Comparison of ENCODE assay signal across 12 mouse cellular contexts in genomic region chr13:60057761-60058274, GRCm38 (mm10).
DNase-seq lines count a peak whose midpoint lies in the region; ATAC-seq and TF ChIP-seq lines count a peak whose summit lies in the region.
"Had no signal": no experiment of that assay in that cellular context is flagged by ENCODE, and none has a peak within 500 bp of the region (broad histone marks: within the 10 kb centered on the region; RNA-seq: fewer than 3 reads in every experiment).

No protein-coding gene starts in this region.

- TF ChIP-seq CTCF in lung, embryonic 14.5 days (IDR thresholded peaks at IDR 0.05; ENCODE audit: low read depth): no peak

- peak; percentile 79 for ATAC-seq in lung, embryonic 14.5 days (ENCODE audit: insufficient read depth)
- ATAC-seq in forebrain, embryonic 14.5 days: no peak
- ATAC-seq: inflammation-experienced regulatory T-cells, adult 6 months had no signal

- H3K36me3 ChIP-seq in lung, embryonic 14.5 days (ENCODE audit: insufficient read depth): no peaks in the 10 kb centered on the region
- H3K36me3 ChIP-seq in forebrain, embryonic 14.5 days (ENCODE audit: control insufficient read depth, insufficient read depth, low read length): no peaks in the 10 kb centered on the region
- H3K36me3 ChIP-seq: heart, embryonic 15.5 days had no signal

- H3K4me2 ChIP-seq in lung, embryonic 14.5 days: peak overlapping the region; percentile 10
- no peak overlapping the region for H3K4me2 ChIP-seq in forebrain, embryonic 14.5 days (ENCODE audit: low read length)
- H3K4me2 ChIP-seq: heart, embryonic 15.5 days had no signal

- H3K4me1 ChIP-seq in lung, embryonic 14.5 days (ENCODE audit: insufficient read depth): peaks cover 4% of the 10 kb centered on the region
- H3K4me1 ChIP-seq in forebrain, embryonic 14.5 days (ENCODE audit: control insufficient read depth, insufficient read depth, low read length): peaks cover 8% of the 10 kb centered on the region; the same call in 1 of the 2 replicates
- H3K4me1 ChIP-seq: heart, embryonic 15.5 days had no signal

- peak; percentile 76 for DNase-seq in embryo, embryonic 10 days (ENCODE audit: low spot score)
- DNase-seq in embryo, embryonic 9.5 days (ENCODE audit: extremely low spot score): no peak
- DNase-seq in lung, embryonic 14.5 days: peak; percentile 76
- no peak for DNase-seq in lung, adult 18-20 months
- peak; percentile 42 for DNase-seq in forebrain, embryonic 14.5 days (ENCODE audit: low spot score)
- peak; percentile 10 for DNase-seq in lung, postnatal 36 days
- DNase-seq in layer of hippocampus, postnatal 36 days: no peak
- no peak for DNase-seq in right cerebral cortex, adult 2 months (ENCODE audit: low spot score in 2 of 2)
- DNase-seq: gastrocnemius, postnatal 10 days had no signal

- no peaks in the 10 kb centered on the region; the same call in 1 of the 2 replicates for H3K27me3 ChIP-seq in lung, embryonic 14.5 days (ENCODE audit: insufficient read depth, low read length)
- H3K27me3 ChIP-seq in forebrain, embryonic 14.5 days (replicated peaks; ENCODE audit: control insufficient read depth, insufficient read depth, low read length): no peaks in the 10 kb centered on the region
- H3K27me3 ChIP-seq: heart, embryonic 15.5 days had no signal

- no peak overlapping the region for H3K4me3 ChIP-seq in lung, embryonic 14.5 days (ENCODE audit: low read depth, low read length)
- no peak overlapping the region for H3K4me3 ChIP-seq in forebrain, embryonic 14.5 days (ENCODE audit: low read depth, low read length)
- H3K4me3 ChIP-seq: heart, embryonic 15.5 days had no signal

- H3K27ac ChIP-seq in lung, embryonic 14.5 days (ENCODE audit: low read depth): no peak overlapping the region
- no peak overlapping the region for H3K27ac ChIP-seq in forebrain, embryonic 14.5 days (ENCODE audit: low read depth, low read length)
- H3K27ac ChIP-seq: heart, embryonic 15.5 days; macrophage had no signal

- H3K9ac ChIP-seq in lung, embryonic 14.5 days: no peak overlapping the region
- no peak overlapping the region for H3K9ac ChIP-seq in forebrain, embryonic 14.5 days (ENCODE audit: low read length)
- H3K9ac ChIP-seq: heart, embryonic 15.5 days had no signal

- 17% methylated on average over 13 of the region's 13 CpGs for WGBS in lung, embryonic 14.5 days
- 4% methylated on average over 13 of the region's 13 CpGs for WGBS in forebrain, embryonic 14.5 days

- no peaks in the 10 kb centered on the region for H3K9me3 ChIP-seq in lung, embryonic 14.5 days (ENCODE audit: low read depth, low read length)
- no peaks in the 10 kb centered on the region for H3K9me3 ChIP-seq in forebrain, embryonic 14.5 days (replicated peaks; ENCODE audit: control insufficient read depth, low read length)
- H3K9me3 ChIP-seq: heart, embryonic 15.5 days had no signal

Comparison
In these comparisons a context has a peak if more than half of its experiments do, and no peak if none do; other contexts are left out.
1. DNase-seq: peak in embryo, embryonic 10 days (single experiment), lung, embryonic 14.5 days (single experiment), forebrain, embryonic 14.5 days (single experiment) and lung, postnatal 36 days (single experiment); none in embryo, embryonic 9.5 days (single experiment), lung, adult 18-20 months (0 of 2), layer of hippocampus, postnatal 36 days (0 of 2) and right cerebral cortex, adult 2 months (0 of 2).